Mouse (Mus musculus) left cerebral cortex, postnatal 25 days (tissue): ENCODE results near the gene Gm10665. TPM values are rescaled to one million over a fixed set of nuclear protein-coding genes. Genes with fewer than 3 reads are reported as not detected.
"Not testable (repeated sequence)": the region's sequence is repeated elsewhere in the genome, so short reads cannot be mapped to it uniquely, and the experiment has no call there.

Experiments
- DNase-seq, 2 experiments: peaks; one replicate each; pipeline ENCODE4 v3.0.0; 2022; ENCODE audit warnings: low spot score in 2 of 2, mixed read lengths in 1 of 2
- intact Hi-C: fragments of 180-260 bp; cut with DNase I; formaldehyde crosslinking; loops from one replicate; pipeline ENCODE4 v1.15.1; 2025
- total RNA-seq, 2 experiments: library from RNA; stranded (reverse); gene quantifications; 2 replicates each; pipeline ENCODE4 v1.2.3; 2021

Gm10665 gene
- not detected for total RNA-seq

DNA sequence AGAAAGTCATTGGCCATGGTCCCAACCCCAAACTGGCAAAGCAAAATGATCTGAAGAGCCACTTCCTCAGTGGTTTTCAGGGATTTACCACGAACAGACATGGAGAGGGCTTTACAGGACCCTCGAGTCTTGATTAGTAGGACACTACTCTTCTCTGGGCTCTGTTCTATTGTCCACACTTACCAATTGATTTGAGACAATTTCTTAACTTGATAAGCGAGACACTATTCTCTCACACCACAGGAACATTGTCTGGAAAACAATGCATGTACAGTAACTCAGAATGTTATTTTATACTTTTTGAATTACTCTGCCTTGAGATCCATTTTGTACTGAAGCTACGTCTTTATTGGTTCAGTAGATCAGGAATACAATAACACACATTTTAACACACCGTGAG, at the start of gene Gm10665:
Gene Gm10665 (minus strand): TSS at position 101 of the 400 bp plus-strand sequence.
- DNase-seq, intact Hi-C loops: not testable (repeated sequence)

DNA sequence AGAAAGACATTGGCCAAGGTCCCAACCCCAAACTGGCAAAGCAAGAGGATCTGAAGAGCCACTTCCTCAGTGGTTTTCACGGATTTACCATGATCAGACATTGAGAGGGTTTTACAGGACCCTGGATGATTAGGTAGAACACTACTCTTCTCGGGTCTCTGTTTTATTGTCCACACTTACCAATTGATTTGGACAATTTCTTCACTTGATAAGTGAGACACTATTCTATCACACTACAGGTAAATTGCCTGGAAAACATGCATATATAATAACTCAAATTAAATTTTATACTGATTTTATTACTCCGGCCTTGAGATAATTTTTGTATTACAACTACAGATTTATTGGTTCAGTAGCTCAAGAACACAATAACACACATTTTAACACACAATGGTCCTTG, 35.7 kb upstream of the Gm10665 start, which contains the start of gene Vmn1r151:
Gene Vmn1r151 (minus strand): TSS at position 101 of the 400 bp plus-strand sequence.
- intact Hi-C loops, DNase-seq: not testable (repeated sequence)

GRCm38 (mm10) chr7:22438129-22438528, 25.7 kb downstream of the Gm10665 start, which contains the start of gene Vmn1r149:
Gene Vmn1r149 (minus strand): TSS chr7:22438229.
- DNase-seq, intact Hi-C loops: not testable (repeated sequence)

GRCm38 (mm10) chr7:22413283-22413682, 50.6 kb downstream of the Gm10665 start, which contains the start of gene Vmn1r148:
Gene Vmn1r148 (plus strand): TSS chr7:22413583.
- DNase-seq, intact Hi-C loops: not testable (repeated sequence)

Other genes with a start within 250 kb of the Gm10665 start
- gene Gm8453, start 234.6 kb downstream of the Gm10665 start, total RNA-seq, result not detected
- gene Gm4187, start 134.4 kb downstream of the Gm10665 start, total RNA-seq, result not detected
- gene Gm8660, start 93.0 kb downstream of the Gm10665 start, total RNA-seq, result not detected
- not detected for gene Vmn1r148, start 50.5 kb downstream of the Gm10665 start, total RNA-seq
- not detected for gene Vmn1r149, start 25.8 kb downstream of the Gm10665 start, total RNA-seq
- gene Vmn1r151, start 35.6 kb upstream of the Gm10665 start, total RNA-seq, result not detected
- not detected for gene Vmn1r152, start 58.9 kb upstream of the Gm10665 start, total RNA-seq
- not detected for gene Gm8677, start 70.8 kb upstream of the Gm10665 start, total RNA-seq
- not detected for gene Gm4201, start 101.3 kb upstream of the Gm10665 start, total RNA-seq
- gene Gm4565, start 124.1 kb upstream of the Gm10665 start, total RNA-seq, result not detected
- not detected for gene Vmn1r155, start 193.9 kb upstream of the Gm10665 start, total RNA-seq
- gene Gm8693, start 228.2 kb upstream of the Gm10665 start, total RNA-seq, result not detected